Mouse (Mus musculus) limb, embryonic 10.5 days (tissue): ENCODE measurements around the gene Cactin. TPM values are rescaled to one million over a fixed set of nuclear protein-coding genes. Genes with fewer than 3 reads are reported as not detected.

Source experiments
- DNase-seq: peaks from one replicate; pipeline ENCODE4 v3.0.0-alpha.2; 2017; ENCODE audit warnings: low spot score
- H3K27ac ChIP-seq: fragments of 300-500 bp; sonication (generic); 2 replicates; pipeline ENCODE4 v1.5.1; 2016; ENCODE audit warnings: mild to moderate bottlenecking
- H3K27me3 ChIP-seq: fragments of 300-500 bp; sonication (generic); 2 replicates; pipeline ENCODE4 v1.6.1; 2016; ENCODE audit warnings: low read depth, mild to moderate bottlenecking; ENCODE audit not compliant: poor library complexity, severe bottlenecking
- H3K36me3 ChIP-seq: fragments of 300-500 bp; sonication (generic); 2 replicates; pipeline ENCODE4 v1.6.1; 2016; ENCODE audit warnings: mild to moderate bottlenecking, moderate library complexity
- H3K4me1 ChIP-seq: fragments of 300-500 bp; sonication (generic); 2 replicates; pipeline ENCODE4 v1.6.1; 2016
- H3K4me3 ChIP-seq: fragments of 300-500 bp; sonication (generic); 2 replicates; pipeline ENCODE4 v1.5.1; 2016; ENCODE audit warnings: mild to moderate bottlenecking, moderate library complexity
- H3K9me3 ChIP-seq: fragments of 300-500 bp; sonication (generic); replicated peaks from 2 replicates; pipeline ENCODE4 v1.6.1; 2016; ENCODE audit warnings: mild to moderate bottlenecking
- WGBS: fragments of 180-500 bp; shearing (Covaris S2); methylation state at CpG from one replicate; pipeline ENCODE4 v1.1.7; 2016; 5-methylcytosine and 5-hydroxymethylcytosine counted together
- polyA plus RNA-seq: library from polyadenylated mRNA; unstranded; fragments of >200 nt; fragmentation: Nextera tagmentation; extraction: Ambion mirVana; gene quantifications from 2 replicates; pipeline ENCODE4 v1.2.1, GENCODE M21; 2016

Gene Cactin
- polyA plus RNA-seq, 1 experiment from 2014 or later: 62.5 TPM

- Histone ChIP-seq H3K27ac (no peak overlapping the region), H3K27me3 (peaks cover 69% of the 10 kb centered on the region), H3K9me3 (no peaks in the 10 kb centered on the region), H3K4me1 (peaks cover 35% of the 10 kb centered on the region), H3K36me3 (no peaks in the 10 kb centered on the region), H3K4me3 (no peak overlapping the region)
- 61% methylated on average over 14 of the region's 14 CpGs for WGBS
- no peak for DNase-seq
These were observed 31.1 kb upstream of the Cactin start for GRCm38 (mm10) chr10:81289811-81290210.

DNA sequence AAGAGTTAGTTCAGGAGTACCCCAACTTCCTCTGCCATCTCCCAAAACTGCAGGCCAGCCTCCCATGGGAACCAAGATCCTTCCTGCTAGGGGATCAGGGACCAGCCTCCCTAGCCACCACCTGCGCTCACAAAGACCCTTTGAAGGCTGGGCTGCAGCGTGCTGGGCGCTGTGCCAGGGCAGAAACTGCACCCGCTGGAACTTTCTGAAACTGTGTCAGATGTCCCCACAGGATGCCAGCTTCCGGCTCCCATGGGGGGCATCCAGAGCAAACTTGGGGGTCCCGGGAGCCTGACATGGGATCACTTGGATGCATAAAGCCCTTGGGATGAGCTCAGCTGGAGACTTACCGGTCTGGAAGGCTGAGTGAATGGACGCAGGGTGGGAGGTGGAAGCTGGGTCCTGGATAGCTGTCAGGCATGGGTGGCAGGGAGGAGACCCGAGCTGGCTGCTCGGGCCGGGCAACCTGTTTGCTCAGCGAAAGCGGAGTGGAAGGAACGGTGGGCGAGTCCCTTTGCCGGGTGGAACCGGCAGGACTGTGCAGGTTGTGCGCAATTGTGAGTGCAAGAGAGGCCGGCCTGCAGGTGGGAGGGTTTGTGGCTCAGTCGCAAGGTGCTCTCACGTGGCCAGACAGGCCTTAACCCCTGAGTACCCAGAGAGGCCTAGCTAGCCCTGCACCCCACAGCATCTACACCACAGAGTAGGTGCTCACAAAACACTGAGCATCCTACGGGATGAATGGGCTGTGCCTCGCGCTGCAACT is 30.0 kb upstream of the Cactin start:
- no peak overlapping the region for H3K4me3 ChIP-seq
- no peak overlapping the region for H3K27ac ChIP-seq
- WGBS: 13% methylated on average over 24 of the region's 24 CpGs
- peaks cover 11% of the 10 kb centered on the region for H3K36me3 ChIP-seq
- peaks cover 34% of the 10 kb centered on the region for H3K4me1 ChIP-seq
- H3K27me3 ChIP-seq: peaks cover 59% of the 10 kb centered on the region
- no peak for DNase-seq
- no peaks in the 10 kb centered on the region for H3K9me3 ChIP-seq

- Histone ChIP-seq H3K27me3 (peaks cover 52% of the 10 kb centered on the region), H3K36me3 (peaks cover 18% of the 10 kb centered on the region), H3K9me3 (no peaks in the 10 kb centered on the region), H3K27ac (no peak within 1 kb of the TSS), H3K4me1 (peaks cover 28% of the 10 kb centered on the region), H3K4me3 (peak within 1 kb of the TSS; percentile 83)
- 76% methylated on average over 9 of the region's 9 CpGs for whole genome bisulfite sequencing
- no peak for DNase-seq
These were observed 29.3 kb upstream of the Cactin start, which contains the start of gene Tjp3 for GRCm38 (mm10) chr10:81291511-81292104. Gene Tjp3, minus strand, starts transcription at chr10:81291581.

GRCm38 (mm10) chr10:81292554-81293333 is 28.2 kb upstream of the Cactin start, which contains the start of gene Pip5k1c:
Gene Pip5k1c, plus strand, starts transcription at chr10:81292963.
- H3K4me1 ChIP-seq: peaks cover 33% of the 10 kb centered on the region

DNA sequence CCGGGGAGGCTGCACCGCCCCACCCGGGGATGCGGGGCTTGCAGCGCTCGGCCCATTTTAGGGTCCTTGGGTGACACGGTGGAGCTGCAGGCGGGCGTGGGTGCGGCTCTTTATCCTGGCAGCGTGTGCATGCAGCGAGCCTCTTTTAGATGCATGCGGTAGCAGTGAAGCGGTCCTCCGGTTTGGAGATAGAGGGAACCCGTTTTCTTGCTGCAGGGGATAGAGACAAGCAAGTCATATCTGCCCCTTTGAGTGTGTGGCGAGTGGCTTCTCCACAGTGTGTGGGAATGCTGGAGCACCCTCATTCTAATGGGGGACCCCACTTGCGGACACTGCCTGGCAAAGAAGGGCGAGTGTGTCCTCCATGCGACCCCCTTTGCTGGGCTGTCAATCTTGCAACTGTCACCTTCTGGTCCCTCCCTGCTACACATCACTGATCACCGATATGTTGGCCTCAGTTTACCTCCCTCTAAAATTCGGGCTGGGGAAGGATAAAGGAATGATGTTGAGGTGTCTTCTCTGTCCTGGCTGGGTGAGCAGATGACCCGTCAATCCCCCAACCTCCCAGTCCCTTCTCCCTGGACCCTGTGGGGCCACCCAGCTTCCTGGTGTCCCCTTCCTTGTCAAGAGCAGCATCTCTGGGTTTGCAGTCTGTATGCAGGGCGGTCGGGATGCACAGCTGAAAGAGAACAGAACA is 27.4 kb upstream of the Cactin start:
- H3K36me3 ChIP-seq: peaks cover 27% of the 10 kb centered on the region
- peaks cover 35% of the 10 kb centered on the region for H3K27me3 ChIP-seq
- 5% methylated on average over 25 of the region's 25 CpGs for WGBS
- H3K27ac ChIP-seq: peak overlapping the region; percentile 96
- H3K4me3 ChIP-seq: peak overlapping the region; percentile 83
- DNase-seq: no peak
- H3K9me3 ChIP-seq: no peaks in the 10 kb centered on the region
- H3K4me1 ChIP-seq: peaks cover 39% of the 10 kb centered on the region

More at GRCm38 (mm10) chr10:81292554-81293333, 28.2 kb upstream of the Cactin start, which contains the start of gene Pip5k1c:
- peaks cover 21% of the 10 kb centered on the region for H3K36me3 ChIP-seq
- under 1% methylated on average over 76 of the region's 80 CpGs for WGBS
- H3K9me3 ChIP-seq: no peaks in the 10 kb centered on the region
- H3K27me3 ChIP-seq: peaks cover 41% of the 10 kb centered on the region
- H3K4me3 ChIP-seq: peak within 1 kb of the TSS; percentile 83
- peak within 1 kb of the TSS; percentile 96 for H3K27ac ChIP-seq
- peak; percentile 98 for DNase-seq

DNA sequence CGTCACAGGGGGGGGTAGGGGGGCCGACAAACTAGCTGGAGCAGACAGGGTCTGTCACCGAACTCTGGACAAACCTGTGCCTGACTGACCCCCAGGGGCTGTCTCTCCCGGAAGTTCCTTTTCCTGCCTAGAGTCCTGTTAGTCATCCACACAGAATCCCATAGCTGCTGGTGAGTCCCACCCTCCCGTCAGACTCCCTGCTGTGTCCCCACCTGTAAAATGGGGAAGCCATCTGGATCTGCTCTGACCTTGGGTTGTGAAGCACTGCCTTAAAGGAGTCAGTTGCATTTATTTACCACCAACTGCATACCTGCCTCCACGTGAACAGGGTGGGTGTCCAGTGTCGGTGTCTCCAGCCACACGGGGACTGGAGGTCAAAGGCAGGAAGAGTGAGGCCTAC is 26.5 kb upstream of the Cactin start:
- Histone ChIP-seq H3K27me3 (peaks cover 30% of the 10 kb centered on the region), H3K4me1 (peaks cover 48% of the 10 kb centered on the region), H3K9me3 (no peaks in the 10 kb centered on the region), H3K36me3 (peaks cover 31% of the 10 kb centered on the region), H3K4me3 (peak overlapping the region; percentile 83), H3K27ac (peak overlapping the region; percentile 96; the same call in 1 of the 2 replicates)
- DNase-seq: no peak
- WGBS: 58% methylated on average over 8 of the region's 8 CpGs

DNA sequence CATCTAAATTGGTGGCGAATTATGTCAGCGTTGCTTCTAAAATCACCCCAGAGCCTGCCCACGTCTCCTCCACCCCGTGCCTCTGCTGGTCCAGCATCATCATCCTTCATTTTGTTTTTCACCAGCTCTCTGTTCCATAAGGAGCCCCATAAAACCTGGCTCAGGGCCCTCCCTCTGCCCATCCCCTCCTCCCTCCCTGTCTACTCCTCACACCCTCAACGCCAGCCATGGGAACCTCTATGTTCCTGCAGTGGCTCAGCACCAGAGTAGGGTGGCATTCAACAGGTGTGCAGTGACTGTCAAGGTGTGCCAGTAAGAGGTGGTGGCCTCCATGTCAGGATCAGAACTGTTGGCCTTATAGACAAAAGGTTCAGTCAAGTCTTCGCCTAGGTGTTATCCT is 25.7 kb upstream of the Cactin start:
- Histone ChIP-seq H3K9me3 (no peaks in the 10 kb centered on the region), H3K27ac (no peak overlapping the region), H3K36me3 (peaks cover 31% of the 10 kb centered on the region), H3K4me1 (peaks cover 56% of the 10 kb centered on the region), H3K27me3 (peaks cover 23% of the 10 kb centered on the region), H3K4me3 (no peak overlapping the region)
- 94% methylated on average over 6 of the region's 6 CpGs for WGBS
- DNase-seq: no peak

GRCm38 (mm10) chr10:81297246-81297645 is 23.7 kb upstream of the Cactin start:
- Histone ChIP-seq H3K27me3 (peaks cover 2% of the 10 kb centered on the region), H3K4me1 (peaks cover 66% of the 10 kb centered on the region), H3K36me3 (peaks cover 40% of the 10 kb centered on the region), H3K9me3 (no peaks in the 10 kb centered on the region), H3K27ac (peak overlapping the region; percentile 19; the same call in 1 of the 2 replicates), H3K4me3 (peak overlapping the region; percentile 2; the same call in 1 of the 2 replicates)
- WGBS: 80% methylated on average over 6 of the region's 6 CpGs
- no peak for DNase-seq

- no peak for DNase-seq
- 0 out of 2 replicates have a peak overlapping the region, but pooled peaks have one; percentile 19 for H3K27ac ChIP-seq
- H3K4me1 ChIP-seq: peaks cover 72% of the 10 kb centered on the region
- 45% methylated on average over 10 of the region's 10 CpGs for WGBS
- no peaks in the 10 kb centered on the region for H3K27me3 ChIP-seq
- 0 out of 2 replicates have a peak overlapping the region, but pooled peaks have one; percentile 2 for H3K4me3 ChIP-seq
- peaks cover 43% of the 10 kb centered on the region for H3K36me3 ChIP-seq
- no peaks in the 10 kb centered on the region for H3K9me3 ChIP-seq
These were observed 23.1 kb upstream of the Cactin start for GRCm38 (mm10) chr10:81297845-81298244.

DNA sequence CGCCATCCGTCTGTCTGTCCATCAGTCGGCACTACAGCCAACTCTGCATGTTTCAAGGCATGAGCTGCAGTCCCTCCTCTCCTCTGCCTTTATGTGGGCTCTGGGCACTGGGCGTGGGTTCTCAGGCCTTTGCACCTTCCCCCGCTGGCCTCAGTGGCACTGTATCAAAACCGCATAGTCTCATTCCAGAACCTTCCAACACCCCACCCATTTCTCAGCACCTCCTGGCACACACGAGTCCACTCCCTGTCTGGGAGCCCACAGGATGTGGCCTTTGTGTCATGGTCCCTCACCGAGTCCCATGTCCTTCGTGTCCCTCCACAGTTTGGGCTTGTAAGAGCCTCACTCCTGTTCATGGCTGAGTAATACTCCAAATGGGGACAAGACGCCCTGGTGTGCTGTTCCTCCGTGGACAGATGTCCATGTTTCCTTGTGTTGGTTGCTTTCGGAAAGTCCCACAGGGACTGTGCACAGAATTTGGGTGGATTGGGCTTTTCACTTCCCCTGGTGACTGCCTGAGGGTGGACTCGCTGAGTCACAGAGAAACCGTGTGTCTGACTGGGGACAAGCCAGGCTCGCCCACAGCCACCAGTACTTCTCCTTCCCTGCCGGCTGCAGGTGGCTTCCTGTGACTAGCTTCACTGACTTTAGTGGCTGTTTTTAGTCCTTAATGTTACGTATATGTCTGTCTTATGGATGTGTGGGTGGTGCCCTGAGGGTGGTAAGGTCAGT is 22.4 kb upstream of the Cactin start:
- peaks cover 77% of the 10 kb centered on the region for H3K4me1 ChIP-seq
- DNase-seq: no peak
- H3K4me3 ChIP-seq: no peak overlapping the region
- peaks cover 47% of the 10 kb centered on the region for H3K36me3 ChIP-seq
- 93% methylated on average over 17 of the region's 17 CpGs for WGBS
- no peaks in the 10 kb centered on the region for H3K27me3 ChIP-seq
- H3K27ac ChIP-seq: 0 out of 2 replicates have a peak overlapping the region, but pooled peaks have one; percentile 19
- no peaks in the 10 kb centered on the region for H3K9me3 ChIP-seq

DNA sequence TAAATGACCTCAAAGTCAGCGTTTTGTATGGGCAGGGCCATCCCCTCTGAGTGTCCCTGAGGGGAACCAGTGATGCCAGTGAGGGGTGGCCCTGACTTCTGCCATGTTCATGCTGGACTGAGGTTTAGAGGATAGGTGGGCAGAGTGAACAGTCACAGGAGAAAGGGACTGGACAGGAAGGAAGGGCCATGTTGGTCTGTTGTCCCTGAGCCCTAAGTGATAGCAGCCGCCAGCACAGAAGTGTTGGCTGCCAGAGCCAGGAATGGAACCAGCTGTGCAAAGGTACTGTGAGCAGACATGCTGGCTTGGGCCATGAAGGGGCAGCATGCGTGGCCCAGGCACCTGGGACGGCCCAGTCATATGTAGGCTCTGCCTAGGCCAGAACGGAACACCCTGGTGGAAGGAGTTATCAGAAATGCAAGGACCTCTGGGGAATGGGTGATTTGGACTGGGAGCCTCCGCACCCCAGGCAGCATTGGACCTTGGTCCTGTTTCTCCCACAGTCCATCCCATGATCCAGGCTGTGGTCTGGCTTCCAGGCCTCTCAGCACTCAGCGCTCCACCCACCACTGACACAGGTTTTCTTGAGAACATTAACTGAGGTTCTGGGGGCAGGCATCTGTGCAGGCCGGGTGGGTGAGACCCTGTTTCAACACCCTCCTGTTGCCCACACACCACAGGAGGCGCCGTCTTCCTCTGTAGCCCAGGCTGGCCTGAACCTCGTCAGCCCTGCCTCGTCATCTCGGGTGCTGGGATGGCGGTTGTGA is 21.1 kb upstream of the Cactin start:
- DNase-seq: no peak
- WGBS: 89% methylated on average over 14 of the region's 14 CpGs
- Histone ChIP-seq H3K27me3 (no peaks in the 10 kb centered on the region), H3K9me3 (no peaks in the 10 kb centered on the region), H3K36me3 (peaks cover 49% of the 10 kb centered on the region), H3K4me1 (peaks cover 75% of the 10 kb centered on the region), H3K27ac (no peak overlapping the region), H3K4me3 (no peak overlapping the region)
